Mouse (Mus musculus): ENCODE results near the gene Tfcp2. TPM values are rescaled to one million over a fixed set of nuclear protein-coding genes. Genes with fewer than 3 reads are reported as not detected.
"Not testable (repeated sequence)": the region's sequence is repeated elsewhere in the genome, so short reads cannot be mapped to it uniquely, and the experiment has no call there.

Gene Tfcp2
- polyA plus RNA-seq, 1 experiment from 2014 or later = 33.3 TPM

DNA sequence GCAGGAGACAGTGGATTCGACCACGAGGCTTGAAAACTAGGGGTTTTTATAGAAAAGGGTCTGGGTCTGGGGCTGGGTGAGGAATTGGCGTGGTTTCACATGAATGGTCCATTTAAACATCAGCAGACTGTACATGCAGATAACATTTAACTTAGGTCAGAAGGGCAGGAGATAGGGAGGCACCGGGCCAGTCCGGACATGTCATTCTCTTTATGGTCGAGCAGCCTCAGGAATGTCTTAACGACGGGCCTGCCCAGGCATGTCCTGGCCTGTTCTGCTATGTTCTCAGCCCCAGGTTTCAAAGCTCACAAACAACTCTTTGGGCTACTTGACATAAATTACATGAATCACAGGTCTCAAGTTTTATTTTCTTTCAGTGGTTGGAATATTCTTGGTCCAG, 52.3 kb downstream of the Tfcp2 start:
- H3K9ac ChIP-seq; H3K4me3 ChIP-seq (replicated peaks; ENCODE audit: low read length); H3K27ac ChIP-seq; DNase-seq (ENCODE audit: low spot score); H3K27me3 ChIP-seq (ENCODE audit: control insufficient read depth, insufficient read depth, low read length); H3K4me2 ChIP-seq (replicated peaks); H3K9me3 ChIP-seq (ENCODE audit: control insufficient read depth, low read length); ATAC-seq (ENCODE audit: low FRiP score); H3K4me1 ChIP-seq (replicated peaks; ENCODE audit: control insufficient read depth, insufficient read depth, low read length): not testable (repeated sequence)
- H3K36me3 ChIP-seq (replicated peaks; ENCODE audit: control insufficient read depth, insufficient read depth) = peaks cover 14% of the 10 kb centered on the region
- WGBS = 91% methylated on average over 8 of the region's 8 CpGs

- Histone ChIP-seq H3K4me3 (replicated peaks; ENCODE audit: low read length) (peak within 1 kb of the TSS; percentile 80), H3K9ac (peak within 1 kb of the TSS; percentile 93), H3K4me2 (replicated peaks) (peak within 1 kb of the TSS; percentile 71), H3K9me3 (ENCODE audit: control insufficient read depth, low read length) (no peaks in the 10 kb centered on the region), H3K27ac (peak within 1 kb of the TSS; percentile 97), H3K36me3 (replicated peaks; ENCODE audit: control insufficient read depth, insufficient read depth) (no peaks in the 10 kb centered on the region), H3K4me1 (replicated peaks; ENCODE audit: control insufficient read depth, insufficient read depth, low read length) (peaks cover 35% of the 10 kb centered on the region), H3K27me3 (ENCODE audit: control insufficient read depth, insufficient read depth, low read length) (no peaks in the 10 kb centered on the region)
- ATAC-seq (ENCODE audit: low FRiP score) (peak; percentile 97), DNase-seq (ENCODE audit: low spot score) (peak; percentile 97)
- WGBS = under 1% methylated on average over 40 of the region's 40 CpGs
These were observed 56.7 kb downstream of the Tfcp2 start, which contains the start of gene Csrnp2 for GRCm38 (mm10) chr15:100495102-100495501. Gene Csrnp2 (minus strand): TSS chr15:100495488.

DNA sequence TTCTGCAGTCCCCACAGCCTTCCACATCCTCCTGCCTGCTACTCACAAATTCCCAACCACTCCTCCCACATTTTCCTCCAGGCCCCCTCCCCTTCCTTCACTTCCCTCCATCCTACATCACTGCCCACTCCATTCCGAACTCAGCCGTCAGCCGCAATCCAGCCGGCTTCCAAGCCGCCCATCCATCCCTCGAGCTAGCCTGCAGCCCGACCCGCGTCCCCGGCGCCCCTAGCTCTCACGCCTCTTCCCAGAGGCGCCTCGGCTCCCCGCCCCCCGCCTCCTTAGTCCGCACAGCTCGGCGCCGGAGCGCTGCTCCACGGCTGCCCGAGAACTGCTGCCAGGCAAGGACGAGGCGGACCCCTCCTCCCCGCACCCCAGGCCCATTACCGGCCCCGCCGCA, 57.2 kb downstream of the Tfcp2 start:
- Histone ChIP-seq H3K9ac (peak overlapping the region; percentile 93), H3K4me2 (replicated peaks) (peak overlapping the region; percentile 71), H3K27ac (peak overlapping the region; percentile 97), H3K27me3 (ENCODE audit: control insufficient read depth, insufficient read depth, low read length) (no peaks in the 10 kb centered on the region), H3K36me3 (replicated peaks; ENCODE audit: control insufficient read depth, insufficient read depth) (peaks cover under 1% of the 10 kb centered on the region; the same call in 1 of the 2 replicates), H3K9me3 (ENCODE audit: control insufficient read depth, low read length) (no peaks in the 10 kb centered on the region), H3K4me1 (replicated peaks; ENCODE audit: control insufficient read depth, insufficient read depth, low read length) (peaks cover 35% of the 10 kb centered on the region), H3K4me3 (replicated peaks; ENCODE audit: low read length) (peak overlapping the region; percentile 80)
- WGBS = under 1% methylated on average over 29 of the region's 29 CpGs
- DNase-seq (ENCODE audit: low spot score) (peak; percentile 61), ATAC-seq (ENCODE audit: low FRiP score) (peak; percentile 86)

DNA sequence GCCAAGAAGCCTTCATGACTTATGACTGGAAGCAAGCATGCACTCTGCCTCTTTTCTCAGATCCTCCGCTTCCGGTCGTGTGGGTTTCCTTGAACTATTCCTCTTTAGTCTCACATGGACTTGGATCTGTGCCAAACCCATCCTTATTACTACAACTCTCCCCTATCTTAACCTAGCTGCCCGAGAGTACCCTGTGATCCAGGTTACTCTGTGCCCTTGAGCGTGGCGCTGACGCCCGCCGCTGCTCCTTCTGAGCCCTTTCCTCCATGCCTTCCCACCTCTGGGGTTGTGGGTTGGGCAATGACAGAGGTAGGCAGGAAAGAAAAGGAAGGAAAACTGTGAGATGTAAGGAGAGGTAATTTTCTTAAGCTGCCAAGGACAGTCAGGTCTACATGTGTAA, 59.8 kb downstream of the Tfcp2 start:
- no peak overlapping the region for H3K4me3 ChIP-seq (replicated peaks; ENCODE audit: low read length)
- DNase-seq (ENCODE audit: low spot score) (no peak), ATAC-seq (ENCODE audit: low FRiP score) (no peak)
- 68% methylated on average over 9 of the region's 9 CpGs for WGBS
- H3K27me3 ChIP-seq (ENCODE audit: control insufficient read depth, insufficient read depth, low read length) = no peaks in the 10 kb centered on the region
- peaks cover 27% of the 10 kb centered on the region for H3K36me3 ChIP-seq (replicated peaks; ENCODE audit: control insufficient read depth, insufficient read depth)
- no peak overlapping the region for H3K27ac ChIP-seq
- H3K9me3 ChIP-seq (ENCODE audit: control insufficient read depth, low read length) = no peaks in the 10 kb centered on the region
- peaks cover 35% of the 10 kb centered on the region for H3K4me1 ChIP-seq (replicated peaks; ENCODE audit: control insufficient read depth, insufficient read depth, low read length)
- H3K4me2 ChIP-seq (replicated peaks) = peak overlapping the region; percentile 71
- no peak overlapping the region for H3K9ac ChIP-seq

- DNase-seq (ENCODE audit: low spot score) (no peak), ATAC-seq (ENCODE audit: low FRiP score) (no peak)
- H3K4me1 ChIP-seq (replicated peaks; ENCODE audit: control insufficient read depth, insufficient read depth, low read length) = peaks cover 32% of the 10 kb centered on the region
- no peak overlapping the region for H3K4me3 ChIP-seq (replicated peaks; ENCODE audit: low read length)
- 80% methylated on average over 15 of the region's 15 CpGs for WGBS
- no peak overlapping the region for H3K9ac ChIP-seq
- H3K9me3 ChIP-seq (ENCODE audit: control insufficient read depth, low read length) = no peaks in the 10 kb centered on the region
- H3K27ac ChIP-seq = no peak overlapping the region
- H3K4me2 ChIP-seq (replicated peaks) = no peak overlapping the region
- peaks cover 54% of the 10 kb centered on the region for H3K36me3 ChIP-seq (replicated peaks; ENCODE audit: control insufficient read depth, insufficient read depth)
- no peaks in the 10 kb centered on the region for H3K27me3 ChIP-seq (ENCODE audit: control insufficient read depth, insufficient read depth, low read length)
These were observed 62.5 kb downstream of the Tfcp2 start for GRCm38 (mm10) chr15:100489263-100489662.

DNA sequence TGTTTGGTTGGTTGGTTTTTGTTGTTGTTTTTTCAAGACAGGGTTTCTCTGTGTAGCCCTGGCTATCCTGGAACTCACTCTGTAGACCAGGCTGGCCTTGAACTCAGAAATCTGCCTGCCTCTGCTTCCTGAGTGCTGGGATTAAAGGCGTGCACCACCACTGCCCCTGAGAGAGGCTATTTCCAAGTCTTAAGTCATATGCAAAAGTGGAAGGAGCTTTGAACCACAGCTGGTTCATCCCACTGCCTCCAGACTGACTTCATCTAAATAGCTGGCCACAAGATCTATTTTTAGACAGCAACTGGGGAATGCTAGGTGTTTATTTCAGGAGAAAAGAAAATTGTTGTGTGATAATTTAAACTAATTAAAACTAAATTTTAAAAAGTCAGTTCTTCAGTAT, 63.5 kb downstream of the Tfcp2 start:
- not testable (repeated sequence) for H3K4me3 ChIP-seq (replicated peaks; ENCODE audit: low read length); H3K27me3 ChIP-seq (ENCODE audit: control insufficient read depth, insufficient read depth, low read length); H3K4me2 ChIP-seq (replicated peaks); ATAC-seq (ENCODE audit: low FRiP score); DNase-seq (ENCODE audit: low spot score); H3K27ac ChIP-seq; H3K9ac ChIP-seq; H3K9me3 ChIP-seq (ENCODE audit: control insufficient read depth, low read length)
- peaks cover 24% of the 10 kb centered on the region for H3K4me1 ChIP-seq (replicated peaks; ENCODE audit: control insufficient read depth, insufficient read depth, low read length)
- H3K36me3 ChIP-seq (replicated peaks; ENCODE audit: control insufficient read depth, insufficient read depth) = peaks cover 63% of the 10 kb centered on the region
- WGBS = 92% methylated on average over 1 of the region's 1 CpGs

- no peaks in the 10 kb centered on the region for H3K27me3 ChIP-seq (ENCODE audit: control insufficient read depth, insufficient read depth, low read length)
- no peak overlapping the region for H3K4me3 ChIP-seq (replicated peaks; ENCODE audit: low read length)
- WGBS = 84% methylated on average over 2 of the region's 2 CpGs
- no peak overlapping the region for H3K27ac ChIP-seq
- H3K4me1 ChIP-seq (replicated peaks; ENCODE audit: control insufficient read depth, insufficient read depth, low read length) = peaks cover 11% of the 10 kb centered on the region
- H3K36me3 ChIP-seq (replicated peaks; ENCODE audit: control insufficient read depth, insufficient read depth) = peaks cover 76% of the 10 kb centered on the region
- DNase-seq (ENCODE audit: low spot score) (no peak), ATAC-seq (ENCODE audit: low FRiP score) (no peak)
- no peak overlapping the region for H3K9ac ChIP-seq
- H3K9me3 ChIP-seq (ENCODE audit: control insufficient read depth, low read length) = no peaks in the 10 kb centered on the region
- no peak overlapping the region for H3K4me2 ChIP-seq (replicated peaks)
These were observed 64.8 kb downstream of the Tfcp2 start for GRCm38 (mm10) chr15:100487050-100487449.

GRCm38 (mm10) chr15:100486450-100486849, 65.4 kb downstream of the Tfcp2 start:
- Histone ChIP-seq H3K4me3 (replicated peaks; ENCODE audit: low read length) (no peak overlapping the region), H3K27me3 (ENCODE audit: control insufficient read depth, insufficient read depth, low read length) (no peaks in the 10 kb centered on the region), H3K36me3 (replicated peaks; ENCODE audit: control insufficient read depth, insufficient read depth) (peaks cover 82% of the 10 kb centered on the region), H3K9me3 (ENCODE audit: control insufficient read depth, low read length) (no peaks in the 10 kb centered on the region), H3K4me1 (replicated peaks; ENCODE audit: control insufficient read depth, insufficient read depth, low read length) (peaks cover 5% of the 10 kb centered on the region), H3K27ac (no peak overlapping the region), H3K9ac (no peak overlapping the region), H3K4me2 (replicated peaks) (no peak overlapping the region)
- 11% methylated on average over 7 of the region's 7 CpGs for WGBS
- DNase-seq (ENCODE audit: low spot score) (no peak), ATAC-seq (ENCODE audit: low FRiP score) (no peak)

GRCm38 (mm10) chr15:100485576-100485975, 66.2 kb downstream of the Tfcp2 start:
- Histone ChIP-seq H3K27ac (no peak overlapping the region), H3K4me1 (replicated peaks; ENCODE audit: control insufficient read depth, insufficient read depth, low read length) (no peaks in the 10 kb centered on the region; the same call in 1 of the 2 replicates), H3K36me3 (replicated peaks; ENCODE audit: control insufficient read depth, insufficient read depth) (peaks cover 90% of the 10 kb centered on the region), H3K9me3 (ENCODE audit: control insufficient read depth, low read length) (no peaks in the 10 kb centered on the region), H3K4me2 (replicated peaks) (no peak overlapping the region), H3K27me3 (ENCODE audit: control insufficient read depth, insufficient read depth, low read length) (no peaks in the 10 kb centered on the region), H3K9ac (no peak overlapping the region), H3K4me3 (replicated peaks; ENCODE audit: low read length) (no peak overlapping the region)
- no peak for ATAC-seq (ENCODE audit: low FRiP score)
- no peak for DNase-seq (ENCODE audit: low spot score)
- WGBS = 83% methylated on average over 3 of the region's 3 CpGs

- Histone ChIP-seq H3K4me1 (replicated peaks; ENCODE audit: control insufficient read depth, insufficient read depth, low read length) (no peaks in the 10 kb centered on the region), H3K27ac (no peak overlapping the region), H3K9me3 (ENCODE audit: control insufficient read depth, low read length) (no peaks in the 10 kb centered on the region), H3K4me3 (replicated peaks; ENCODE audit: low read length) (no peak overlapping the region), H3K4me2 (replicated peaks) (no peak overlapping the region), H3K36me3 (replicated peaks; ENCODE audit: control insufficient read depth, insufficient read depth) (peaks cover 100% of the 10 kb centered on the region), H3K9ac (no peak overlapping the region), H3K27me3 (ENCODE audit: control insufficient read depth, insufficient read depth, low read length) (no peaks in the 10 kb centered on the region)
- DNase-seq (ENCODE audit: low spot score) (no peak), ATAC-seq (ENCODE audit: low FRiP score) (no peak)
- WGBS = 85% methylated on average over 4 of the region's 4 CpGs
These were observed 72.9 kb downstream of the Tfcp2 start for GRCm38 (mm10) chr15:100478925-100479324.

Data from hindbrain, embryonic 14.5 days (tissue).